Mouse (Mus musculus) bone marrow, adult 2 months (tissue): Measurements from ENCODE around the gene Themis2. TPM values are rescaled to one million over a fixed set of nuclear protein-coding genes. Genes with fewer than 3 reads are reported as not detected.

Experiments used
- H3K27ac ChIP-seq: fragments of 200-500 bp; 2 replicates; pipeline ENCODE4 v1.5.1; 2012; ENCODE audit warnings: low read depth, mild to moderate bottlenecking, control low read depth, inconsistent platforms, low read length; ENCODE audit not compliant: control insufficient read depth, poor library complexity, insufficient read depth
- H3K4me1 ChIP-seq: fragments of 200-500 bp; 2 replicates; pipeline ENCODE4 v1.6.1; 2011; ENCODE audit warnings: low read length; ENCODE audit not compliant: control insufficient read depth, insufficient read depth
- H3K4me3 ChIP-seq: fragments of 200-500 bp; replicated peaks from 2 replicates; pipeline ENCODE3; 2011; ENCODE audit warnings: mild to moderate bottlenecking, low read depth, low read length, control low read depth; ENCODE audit not compliant: control insufficient read depth
- CTCF ChIP-seq: fragments of 200-500 bp; IDR thresholded peaks from 2 replicates; pipeline ENCODE4 v1.5.1; 2011; ENCODE audit warnings: low read length, control low read depth; ENCODE audit not compliant: control insufficient read depth, insufficient read depth
- POLR2A ChIP-seq: fragments of 200-500 bp; IDR thresholded peaks from 2 replicates; pipeline ENCODE4 v1.6.1; 2011; ENCODE audit warnings: low read depth, mild to moderate bottlenecking, control low read depth, low read length, borderline replicate concordance; ENCODE audit not compliant: control insufficient read depth
- WGBS: fragments of 180-500 bp; shearing (Covaris S2); methylation state at CpG from one replicate; pipeline ENCODE4 v1.1.7; 2018; 5-methylcytosine and 5-hydroxymethylcytosine counted together
- polyA plus RNA-seq: library from polyadenylated mRNA; stranded (reverse); fragments of >200 nt; gene quantifications from 2 replicates; pipeline ENCODE4 v1.2.4, GENCODE M21; 2011; ENCODE audit warnings: low replicate concordance; ENCODE audit not compliant: missing spikeins, insufficient read depth, insufficient read length

Themis2 gene
- polyA plus RNA-seq, 1 experiment: 22.4 TPM

- no peak overlapping the region for H3K4me3 ChIP-seq
- H3K27ac ChIP-seq: peak overlapping the region; percentile 84
- peaks cover 5% of the 10 kb centered on the region for H3K4me1 ChIP-seq
- TF ChIP-seq CTCF (no peak), POLR2A (no peak)
- 28% methylated on average over 7 of the region's 7 CpGs for WGBS
Measured at GRCm38 (mm10) chr4:132816404-132816803, 20.2 kb upstream of the Themis2 start.

- 27% methylated on average over 5 of the region's 5 CpGs for WGBS
- TF ChIP-seq POLR2A (no peak), CTCF (no peak)
- H3K4me1 ChIP-seq: peaks cover 12% of the 10 kb centered on the region
- no peak overlapping the region for H3K27ac ChIP-seq
- H3K4me3 ChIP-seq: no peak overlapping the region
Measured at GRCm38 (mm10) chr4:132809621-132810020, 13.4 kb upstream of the Themis2 start.

- Histone ChIP-seq H3K27ac (peak overlapping the region; percentile 74), H3K4me3 (no peak overlapping the region), H3K4me1 (peaks cover 12% of the 10 kb centered on the region)
- no peak for TF ChIP-seq CTCF
- no peak for TF ChIP-seq POLR2A
- 17% methylated on average over 5 of the region's 5 CpGs for WGBS
Measured at GRCm38 (mm10) chr4:132807771-132808641, 11.8 kb upstream of the Themis2 start.

GRCm38 (mm10) chr4:132806620-132807191, 10.5 kb upstream of the Themis2 start:
- WGBS: 73% methylated on average over 7 of the region's 7 CpGs
- peaks cover 15% of the 10 kb centered on the region for H3K4me1 ChIP-seq
- no peak overlapping the region for H3K4me3 ChIP-seq
- H3K27ac ChIP-seq: no peak overlapping the region
- TF ChIP-seq POLR2A (no peak), CTCF (no peak)

- H3K4me1 ChIP-seq: peaks cover 15% of the 10 kb centered on the region
- no peak overlapping the region for H3K4me3 ChIP-seq
- TF ChIP-seq POLR2A (no peak), CTCF (no peak)
- H3K27ac ChIP-seq: peak overlapping the region; percentile 6
- 57% methylated on average over 12 of the region's 12 CpGs for WGBS
Measured at GRCm38 (mm10) chr4:132805599-132806197, 9.5 kb upstream of the Themis2 start.

GRCm38 (mm10) chr4:132805146-132805545, 9.0 kb upstream of the Themis2 start:
- Histone ChIP-seq H3K27ac (peak overlapping the region; percentile 72), H3K4me3 (no peak overlapping the region), H3K4me1 (peaks cover 15% of the 10 kb centered on the region)
- WGBS: 57% methylated on average over 5 of the region's 5 CpGs
- TF ChIP-seq CTCF (no peak), POLR2A (no peak)

GRCm38 (mm10) chr4:132804331-132804730, 8.1 kb upstream of the Themis2 start:
- Histone ChIP-seq H3K4me3 (no peak overlapping the region), H3K27ac (no peak overlapping the region), H3K4me1 (peaks cover 14% of the 10 kb centered on the region)
- TF ChIP-seq POLR2A: no peak
- no peak for TF ChIP-seq CTCF
- WGBS: 5% methylated on average over 6 of the region's 6 CpGs

- TF ChIP-seq POLR2A: no peak
- TF ChIP-seq CTCF: no peak
- no peak overlapping the region for H3K4me3 ChIP-seq
- H3K4me1 ChIP-seq: peaks cover 14% of the 10 kb centered on the region
- WGBS: 77% methylated on average over 7 of the region's 7 CpGs
- H3K27ac ChIP-seq: peak overlapping the region; percentile 25; the same call in 1 of the 2 replicates
Measured at GRCm38 (mm10) chr4:132803876-132804275, 7.7 kb upstream of the Themis2 start.
